Mouse (Mus musculus) midbrain, embryonic 13.5 days (tissue): ENCODE results near the gene Slit3. TPM values are rescaled to one million over a fixed set of nuclear protein-coding genes. Genes with fewer than 3 reads are reported as not detected.

Experiments
- ATAC-seq: fragments of 200-750 bp; cut with Nextera tagmentation; 2 replicates; pipeline ENCODE4 v1.8.0; 2017; ENCODE audit warnings: mild to moderate bottlenecking, moderate TSS enrichment, moderate library complexity
- H3K27ac ChIP-seq: fragments of 300-500 bp; sonication (generic); 2 replicates; pipeline ENCODE4 v1.5.1; 2015; ENCODE audit warnings: inconsistent platforms, mild to moderate bottlenecking, moderate library complexity
- H3K27me3 ChIP-seq: fragments of 300-500 bp; sonication (generic); 2 replicates; pipeline ENCODE4 v1.6.1; 2015; ENCODE audit warnings: mild to moderate bottlenecking, inconsistent platforms
- H3K36me3 ChIP-seq: fragments of 300-500 bp; sonication (generic); 2 replicates; pipeline ENCODE4 v1.6.1; 2015; ENCODE audit warnings: mild to moderate bottlenecking, inconsistent platforms
- H3K4me1 ChIP-seq: fragments of 300-500 bp; sonication (generic); replicated peaks from 2 replicates; pipeline ENCODE4 v1.6.1; 2015; ENCODE audit warnings: inconsistent platforms
- H3K4me2 ChIP-seq: fragments of 300-500 bp; sonication (generic); replicated peaks from 2 replicates; pipeline ENCODE4 v1.6.1; 2015; ENCODE audit warnings: moderate library complexity, mild to moderate bottlenecking, inconsistent platforms
- H3K4me3 ChIP-seq: fragments of 300-500 bp; sonication (generic); replicated peaks from 2 replicates; pipeline ENCODE4 v1.5.1; 2015; ENCODE audit warnings: mild to moderate bottlenecking, inconsistent platforms
- H3K9ac ChIP-seq: fragments of 300-500 bp; sonication (generic); replicated peaks from 2 replicates; pipeline ENCODE4 v1.6.1; 2015; ENCODE audit warnings: mild to moderate bottlenecking, inconsistent platforms
- H3K9me3 ChIP-seq: fragments of 300-500 bp; sonication (generic); 2 replicates; pipeline ENCODE4 v1.6.1; 2016; ENCODE audit warnings: mild to moderate bottlenecking, inconsistent platforms
- WGBS: fragments of 180-500 bp; shearing (Covaris S2); methylation state at CpG from one replicate; pipeline ENCODE4 v1.1.7; 2015; 5-methylcytosine and 5-hydroxymethylcytosine counted together
- polyA plus RNA-seq: library from polyadenylated mRNA; unstranded; fragments of >200 nt; fragmentation: Nextera tagmentation; extraction: Ambion mirVana; gene quantifications from 2 replicates; pipeline ENCODE4 v1.2.1, GENCODE M21; 2015

Gene Slit3
- polyA plus RNA-seq, result 3.9 and 6.6 TPM in 2 replicates

GRCm38 (mm10) chr11:35120894-35121610 is at the start of gene Slit3:
Gene Slit3, plus strand, starts transcription at chr11:35121224.
- no peaks in the 10 kb centered on the region for H3K9me3 ChIP-seq
- peak within 1 kb of the TSS; percentile 98 for H3K4me2 ChIP-seq
- H3K4me1 ChIP-seq, result peaks cover 17% of the 10 kb centered on the region
- H3K27me3 ChIP-seq, result peaks cover 85% of the 10 kb centered on the region
- H3K36me3 ChIP-seq, result no peaks in the 10 kb centered on the region
- peak within 1 kb of the TSS; percentile 59 for H3K4me3 ChIP-seq
- peak within 1 kb of the TSS; percentile 65 for H3K9ac ChIP-seq
- under 1% methylated on average over 52 of the region's 75 CpGs for WGBS
- no peak within 1 kb of the TSS for H3K27ac ChIP-seq
- ATAC-seq, result peak; percentile 77

GRCm38 (mm10) chr11:35071451-35071850 is 49.6 kb upstream of the Slit3 start:
- Histone ChIP-seq H3K4me2 (no peak overlapping the region), H3K36me3 (no peaks in the 10 kb centered on the region), H3K27ac (no peak overlapping the region), H3K4me3 (no peak overlapping the region), H3K9me3 (no peaks in the 10 kb centered on the region), H3K9ac (no peak overlapping the region), H3K4me1 (no peaks in the 10 kb centered on the region), H3K27me3 (no peaks in the 10 kb centered on the region)
- no peak for ATAC-seq
- WGBS, result 85% methylated on average over 1 of the region's 1 CpGs

GRCm38 (mm10) chr11:35075411-35075810 is 45.6 kb upstream of the Slit3 start:
- WGBS, result 97% methylated on average over 7 of the region's 7 CpGs
- Histone ChIP-seq H3K27me3 (no peaks in the 10 kb centered on the region), H3K27ac (no peak overlapping the region), H3K4me3 (no peak overlapping the region), H3K9ac (no peak overlapping the region), H3K4me2 (no peak overlapping the region), H3K9me3 (no peaks in the 10 kb centered on the region), H3K36me3 (no peaks in the 10 kb centered on the region), H3K4me1 (peaks cover 1% of the 10 kb centered on the region; the same call in 1 of the 2 replicates)
- no peak for ATAC-seq

GRCm38 (mm10) chr11:35080451-35081125 is 40.4 kb upstream of the Slit3 start:
- no peak for ATAC-seq
- Histone ChIP-seq H3K4me2 (no peak overlapping the region), H3K9me3 (no peaks in the 10 kb centered on the region), H3K9ac (no peak overlapping the region), H3K4me3 (no peak overlapping the region), H3K4me1 (peaks cover 8% of the 10 kb centered on the region), H3K27me3 (no peaks in the 10 kb centered on the region), H3K27ac (peak overlapping the region; percentile 17; the same call in 1 of the 2 replicates), H3K36me3 (no peaks in the 10 kb centered on the region)
- 30% methylated on average over 8 of the region's 8 CpGs for WGBS

- no peak for ATAC-seq
- no peak overlapping the region for H3K9ac ChIP-seq
- H3K4me2 ChIP-seq, result no peak overlapping the region
- H3K9me3 ChIP-seq, result no peaks in the 10 kb centered on the region
- H3K4me3 ChIP-seq, result no peak overlapping the region
- no peaks in the 10 kb centered on the region for H3K27me3 ChIP-seq
- peaks cover 8% of the 10 kb centered on the region for H3K4me1 ChIP-seq
- 94% methylated on average over 3 of the region's 3 CpGs for WGBS
- H3K27ac ChIP-seq, result no peak overlapping the region
- H3K36me3 ChIP-seq, result no peaks in the 10 kb centered on the region
These were observed 38.7 kb upstream of the Slit3 start for GRCm38 (mm10) chr11:35082297-35082696.

GRCm38 (mm10) chr11:35083049-35083448 is 38.0 kb upstream of the Slit3 start:
- no peak for ATAC-seq
- 77% methylated on average over 6 of the region's 6 CpGs for WGBS
- Histone ChIP-seq H3K4me1 (peaks cover 8% of the 10 kb centered on the region), H3K4me3 (no peak overlapping the region), H3K9me3 (no peaks in the 10 kb centered on the region), H3K27me3 (no peaks in the 10 kb centered on the region), H3K36me3 (no peaks in the 10 kb centered on the region), H3K27ac (no peak overlapping the region), H3K9ac (no peak overlapping the region), H3K4me2 (no peak overlapping the region)

GRCm38 (mm10) chr11:35085351-35085750 is 35.7 kb upstream of the Slit3 start:
- Histone ChIP-seq H3K27me3 (no peaks in the 10 kb centered on the region), H3K4me3 (no peak overlapping the region), H3K27ac (no peak overlapping the region), H3K4me2 (no peak overlapping the region), H3K36me3 (no peaks in the 10 kb centered on the region), H3K4me1 (peaks cover 7% of the 10 kb centered on the region), H3K9me3 (no peaks in the 10 kb centered on the region), H3K9ac (no peak overlapping the region)
- WGBS, result 91% methylated on average over 11 of the region's 11 CpGs
- no peak for ATAC-seq

- 47% methylated on average over 5 of the region's 5 CpGs for WGBS
- no peak for ATAC-seq
- no peaks in the 10 kb centered on the region for H3K36me3 ChIP-seq
- no peak overlapping the region for H3K4me2 ChIP-seq
- H3K4me1 ChIP-seq, result peaks cover under 1% of the 10 kb centered on the region; the same call in 1 of the 2 replicates
- no peak overlapping the region for H3K4me3 ChIP-seq
- H3K9ac ChIP-seq, result no peak overlapping the region
- H3K27ac ChIP-seq, result no peak overlapping the region
- no peaks in the 10 kb centered on the region for H3K27me3 ChIP-seq
- H3K9me3 ChIP-seq, result no peaks in the 10 kb centered on the region
These were observed 35.0 kb upstream of the Slit3 start for GRCm38 (mm10) chr11:35086029-35086428.

- Histone ChIP-seq H3K9ac (no peak overlapping the region), H3K27me3 (no peaks in the 10 kb centered on the region), H3K4me2 (no peak overlapping the region), H3K4me3 (no peak overlapping the region), H3K27ac (no peak overlapping the region), H3K36me3 (no peaks in the 10 kb centered on the region), H3K9me3 (no peaks in the 10 kb centered on the region), H3K4me1 (no peaks in the 10 kb centered on the region)
- ATAC-seq, result no peak
- 77% methylated on average over 2 of the region's 2 CpGs for WGBS
These were observed 33.6 kb upstream of the Slit3 start for GRCm38 (mm10) chr11:35087454-35087853.

- no peaks in the 10 kb centered on the region for H3K36me3 ChIP-seq
- H3K9ac ChIP-seq, result no peak overlapping the region
- H3K9me3 ChIP-seq, result no peaks in the 10 kb centered on the region
- H3K4me3 ChIP-seq, result no peak overlapping the region
- 83% methylated on average over 1 of the region's 1 CpGs for WGBS
- no peaks in the 10 kb centered on the region for H3K4me1 ChIP-seq
- no peaks in the 10 kb centered on the region for H3K27me3 ChIP-seq
- ATAC-seq, result no peak
- H3K4me2 ChIP-seq, result no peak overlapping the region
- no peak overlapping the region for H3K27ac ChIP-seq
These were observed 32.9 kb upstream of the Slit3 start for GRCm38 (mm10) chr11:35088136-35088535.

GRCm38 (mm10) chr11:35090629-35091335 is 30.2 kb upstream of the Slit3 start:
- ATAC-seq, result no peak
- WGBS, result 93% methylated on average over 13 of the region's 13 CpGs
- no peak overlapping the region for H3K4me2 ChIP-seq
- H3K36me3 ChIP-seq, result no peaks in the 10 kb centered on the region
- H3K27ac ChIP-seq, result no peak overlapping the region
- H3K9me3 ChIP-seq, result no peaks in the 10 kb centered on the region
- H3K4me3 ChIP-seq, result no peak overlapping the region
- no peak overlapping the region for H3K9ac ChIP-seq
- no peaks in the 10 kb centered on the region for H3K4me1 ChIP-seq
- no peaks in the 10 kb centered on the region for H3K27me3 ChIP-seq

GRCm38 (mm10) chr11:35096538-35096937 is 24.5 kb upstream of the Slit3 start:
- no peak overlapping the region for H3K27ac ChIP-seq
- H3K4me1 ChIP-seq, result no peaks in the 10 kb centered on the region
- no peaks in the 10 kb centered on the region for H3K9me3 ChIP-seq
- no peaks in the 10 kb centered on the region for H3K27me3 ChIP-seq
- 62% methylated on average over 5 of the region's 5 CpGs for WGBS
- H3K36me3 ChIP-seq, result no peaks in the 10 kb centered on the region
- H3K4me2 ChIP-seq, result no peak overlapping the region
- no peak overlapping the region for H3K9ac ChIP-seq
- no peak for ATAC-seq
- H3K4me3 ChIP-seq, result no peak overlapping the region
